Mouse (Mus musculus): Measurements from ENCODE around the gene Oat.

DNA sequence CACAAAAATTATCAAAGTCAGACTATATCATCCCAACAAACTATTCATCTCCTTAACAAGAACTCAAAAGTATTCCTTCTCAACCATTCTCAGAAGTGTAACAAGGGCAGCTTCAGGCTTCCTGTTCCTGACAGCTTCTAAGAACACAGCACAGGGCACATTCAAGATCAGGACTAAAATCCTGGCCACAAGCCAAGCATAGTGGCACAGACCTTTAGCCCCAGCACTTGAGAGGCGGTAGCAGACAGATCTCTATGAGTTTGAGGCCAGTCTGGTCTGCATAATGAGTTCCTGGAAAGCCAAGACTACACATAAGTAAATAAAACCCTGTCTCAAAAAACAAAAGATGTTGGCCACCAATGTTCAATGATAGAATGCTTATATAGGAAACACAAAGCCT is 10.4 kb downstream of the Oat start:
- TF ChIP-seq CTCF (IDR thresholded peaks at IDR 0.05; ENCODE audit: control insufficient read depth, insufficient read depth, low read length) (no peak), POLR2A (IDR thresholded peaks at IDR 0.05; ENCODE audit: borderline replicate concordance, control insufficient read depth, low read depth, low read length) (no peak)

Measured in bone marrow, adult 2 months (tissue).